8 mouse cellular contexts compared by ENCODE assay signal in genomic region chr11:97659267-97659989, GRCm38 (mm10). TPM values are rescaled to one million over a fixed set of nuclear protein-coding genes. Genes with fewer than 3 reads are reported as not detected.
DNase-seq lines count a peak whose midpoint lies in the region; ATAC-seq and TF ChIP-seq lines count a peak whose summit lies in the region.

No protein-coding gene starts in this region.

- 11% methylated on average over 12 of the region's 13 CpGs for WGBS in midbrain, postnatal 0 days

- peaks cover 7% of the 10 kb centered on the region; the same call in 1 of the 2 replicates for H3K4me1 ChIP-seq in midbrain, postnatal 0 days (ENCODE audit: insufficient read depth, low read length)

- DNase-seq in adrenal gland, postnatal 14 days = peak; percentile 51
- DNase-seq in adrenal gland, adult 2 months = no peak
- DNase-seq in ES-CJ7 (ENCODE audit: low read depth, low spot score) = peak; percentile 54
- peak; percentile 21 to 47 for DNase-seq in kidney, postnatal 36 days
- DNase-seq in midbrain, postnatal 0 days (ENCODE audit: low spot score) = no peak
- no peak for DNase-seq in layer of hippocampus, adult 18-20 months (ENCODE audit: low spot score in 2 of 2)

- peak overlapping the region; percentile 64 for H3K9ac ChIP-seq in midbrain, postnatal 0 days (replicated peaks; ENCODE audit: low read length, poor library complexity, severe bottlenecking)

- peak overlapping the region; percentile 64 for H3K4me3 ChIP-seq in midbrain, postnatal 0 days (ENCODE audit: low read depth, low read length)

- H3K4me2 ChIP-seq in midbrain, postnatal 0 days (ENCODE audit: low read depth, low read length, poor library complexity, severe bottlenecking) = peak overlapping the region; percentile 83

- peak; percentile 52 for ATAC-seq in granulocyte monocyte progenitor cell, adult 5-6 weeks (replicated peaks; ENCODE audit: poor library complexity, severe bottlenecking)
- ATAC-seq in midbrain, postnatal 0 days (ENCODE audit: low FRiP score) = no peak
- no peak for ATAC-seq in cerebellum, adult (ENCODE audit: insufficient number of reproducible peaks, low FRiP score, low TSS enrichment)

- no peaks in the 10 kb centered on the region for H3K9me3 ChIP-seq in midbrain, postnatal 0 days (ENCODE audit: low read length)

- peaks cover 7% of the 10 kb centered on the region; the same call in 1 of the 2 replicates for H3K27me3 ChIP-seq in midbrain, postnatal 0 days (ENCODE audit: insufficient read depth, low read length)

- peak overlapping the region; percentile 65; the same call in 1 of the 2 replicates for H3K27ac ChIP-seq in midbrain, postnatal 0 days (ENCODE audit: low read depth, low read length)

- H3K36me3 ChIP-seq in midbrain, postnatal 0 days (ENCODE audit: insufficient read depth, low read length) = no peaks in the 10 kb centered on the region

- TF ChIP-seq CTCF in midbrain, postnatal 0 days (IDR thresholded peaks at IDR 0.05) = no peak

RNA-seq across cellular contexts. Expression of gene Mllt6, which starts 3.8 kb away (rescaled TPM):
- 37.0 and 45.2 TPM in 2 replicates for total RNA-seq in adrenal gland, postnatal 14 days (2021)
- 10 to 100 TPM; 30.6 to 51.2 TPM for total RNA-seq in adrenal gland, adult 2 months (2021)
- polyA plus RNA-seq in adrenal gland, adult 2 months (2012; rRNA removed) = 73.0 and 85.8 TPM in 2 replicates
- 5.7 and 8.5 TPM in 2 replicates for total RNA-seq in granulocyte monocyte progenitor cell, adult 5-6 weeks (2014; fragmentation: Nextera tagmentation)
- 4.9 and 6.5 TPM in 2 replicates for total RNA-seq in granulocyte monocyte progenitor cell, adult 5-6 weeks (2017)
- 43.9 and 52.8 TPM in 2 replicates for total RNA-seq in midbrain, postnatal 0 days (2014; rRNA removed)
- 1.5 and 1.7 TPM in 2 replicates for polyA plus RNA-seq in midbrain, postnatal 0 days (2015; fragmentation: Nextera tagmentation; extraction: Ambion mirVana)
- total RNA-seq in layer of hippocampus, adult 18-20 months (2021) = 100 to 1,000 TPM; 122 to 137 TPM

RNA-seq across cellular contexts. Expression of gene Cisd3, which starts 26.2 kb away (rescaled TPM):
- total RNA-seq in adrenal gland, postnatal 14 days (2021) = 277 and 297 TPM in 2 replicates
- 100 to 1,000 TPM; 183 to 265 TPM for total RNA-seq in adrenal gland, adult 2 months (2021)
- polyA plus RNA-seq in adrenal gland, adult 2 months (2012; rRNA removed) = 61.6 and 66.4 TPM in 2 replicates
- total RNA-seq in granulocyte monocyte progenitor cell, adult 5-6 weeks (2014; fragmentation: Nextera tagmentation) = 48.1 and 62.9 TPM in 2 replicates
- total RNA-seq in granulocyte monocyte progenitor cell, adult 5-6 weeks (2017) = 0.82 and 6.5 TPM in 2 replicates
- 13.3 and 27.0 TPM in 2 replicates for total RNA-seq in midbrain, postnatal 0 days (2014; rRNA removed)
- polyA plus RNA-seq in midbrain, postnatal 0 days (2015; fragmentation: Nextera tagmentation; extraction: Ambion mirVana) = 41.5 and 45.1 TPM in 2 replicates
- 10 to 100 TPM; 51.3 to 52.0 TPM for total RNA-seq in layer of hippocampus, adult 18-20 months (2021)

RNA-seq across cellular contexts. Expression of gene Epop, which starts 29.9 kb away (rescaled TPM):
- 6.3 and 6.4 TPM in 2 replicates for total RNA-seq in adrenal gland, postnatal 14 days (2021)
- 1 to 10 TPM; 2.0 to 6.8 TPM for total RNA-seq in adrenal gland, adult 2 months (2021)
- polyA plus RNA-seq in adrenal gland, adult 2 months (2012; rRNA removed) = 10.6 and 16.2 TPM in 2 replicates
- 7.5 and 8.1 TPM in 2 replicates for total RNA-seq in granulocyte monocyte progenitor cell, adult 5-6 weeks (2014; fragmentation: Nextera tagmentation)
- total RNA-seq in granulocyte monocyte progenitor cell, adult 5-6 weeks (2017) = 1.6 and 2.5 TPM in 2 replicates
- 5.0 and 8.4 TPM in 2 replicates for total RNA-seq in midbrain, postnatal 0 days (2014; rRNA removed)
- 1.5 and 1.6 TPM in 2 replicates for polyA plus RNA-seq in midbrain, postnatal 0 days (2015; fragmentation: Nextera tagmentation; extraction: Ambion mirVana)
- 10 to 100 TPM; 46.1 to 48.8 TPM for total RNA-seq in layer of hippocampus, adult 18-20 months (2021)

RNA-seq across cellular contexts. Expression of gene Pcgf2, which starts 40.9 kb away (rescaled TPM):
- total RNA-seq in adrenal gland, postnatal 14 days (2021) = 28.1 and 32.6 TPM in 2 replicates
- total RNA-seq in adrenal gland, adult 2 months (2021) = 10 to 100 TPM; 19.8 to 26.1 TPM
- 89.5 and 107 TPM in 2 replicates for polyA plus RNA-seq in adrenal gland, adult 2 months (2012; rRNA removed)
- 6.3 and 14.3 TPM in 2 replicates for total RNA-seq in granulocyte monocyte progenitor cell, adult 5-6 weeks (2014; fragmentation: Nextera tagmentation)
- total RNA-seq in granulocyte monocyte progenitor cell, adult 5-6 weeks (2017) = 1.8 and 2.8 TPM in 2 replicates
- total RNA-seq in midbrain, postnatal 0 days (2014; rRNA removed) = 16.0 and 19.6 TPM in 2 replicates
- 14.2 and 16.7 TPM in 2 replicates for polyA plus RNA-seq in midbrain, postnatal 0 days (2015; fragmentation: Nextera tagmentation; extraction: Ambion mirVana)
- total RNA-seq in layer of hippocampus, adult 18-20 months (2021) = 10 to 100 TPM; 21.7 to 24.6 TPM

RNA-seq across cellular contexts. Expression of gene Psmb3, which starts 43.8 kb away (rescaled TPM):
- 216 and 225 TPM in 2 replicates for total RNA-seq in adrenal gland, postnatal 14 days (2021)
- 100 to 1,000 TPM; 224 to 239 TPM for total RNA-seq in adrenal gland, adult 2 months (2021)
- 247 and 261 TPM in 2 replicates for polyA plus RNA-seq in adrenal gland, adult 2 months (2012; rRNA removed)
- 181 and 283 TPM in 2 replicates for total RNA-seq in granulocyte monocyte progenitor cell, adult 5-6 weeks (2014; fragmentation: Nextera tagmentation)
- total RNA-seq in granulocyte monocyte progenitor cell, adult 5-6 weeks (2017) = 168 and 196 TPM in 2 replicates
- 386 and 449 TPM in 2 replicates for total RNA-seq in midbrain, postnatal 0 days (2014; rRNA removed)
- 473 and 491 TPM in 2 replicates for polyA plus RNA-seq in midbrain, postnatal 0 days (2015; fragmentation: Nextera tagmentation; extraction: Ambion mirVana)
- total RNA-seq in layer of hippocampus, adult 18-20 months (2021) = 100 to 1,000 TPM; 124 to 128 TPM

Comparison
In these comparisons a context has a peak if more than half of its experiments do, and no peak if none do; other contexts are left out.
1. DNase-seq: peak in adrenal gland, postnatal 14 days (single experiment), ES-CJ7 (single experiment) and kidney, postnatal 36 days (2 of 2); none in adrenal gland, adult 2 months (single experiment), midbrain, postnatal 0 days (single experiment) and layer of hippocampus, adult 18-20 months (0 of 2).